Mouse (Mus musculus) C2C12 (cell line): ENCODE measurements around the gene Pex14. TPM values are rescaled to one million over a fixed set of nuclear protein-coding genes. Genes with fewer than 3 reads are reported as not detected.

Source experiments
- H3K27me3 ChIP-seq: one replicate; pipeline ENCODE4 v1.6.1; 2011; ENCODE audit not compliant: control insufficient read depth, insufficient read depth, insufficient read length
- H3K36me3 ChIP-seq: one replicate; pipeline ENCODE4 v1.6.1; 2011; ENCODE audit not compliant: control insufficient read depth, insufficient read depth
- H3K4me3 ChIP-seq: one replicate; pipeline ENCODE4 v1.5.1; 2011; ENCODE audit warnings: mild to moderate bottlenecking, control low read depth; ENCODE audit not compliant: poor library complexity, insufficient read depth, severe bottlenecking
- H3K79me2 ChIP-seq: one replicate; pipeline ENCODE4 v1.6.1; 2011; ENCODE audit not compliant: control insufficient read depth, insufficient read depth
- H3K79me3 ChIP-seq: one replicate; pipeline ENCODE4 v1.6.1; 2011; ENCODE audit warnings: low read depth, control low read depth
- H3ac ChIP-seq: one replicate; pipeline ENCODE3; 2011; ENCODE audit warnings: low read depth; ENCODE audit not compliant: control insufficient read depth, insufficient read length
- CEBPB ChIP-seq: IDR thresholded peaks from one replicate; pipeline ENCODE4 v1.6.1; 2011; ENCODE audit warnings: low read depth, mild to moderate bottlenecking, control low read depth, moderate library complexity
- CTCF ChIP-seq: IDR thresholded peaks from one replicate; pipeline ENCODE4 v1.5.1; 2011; ENCODE audit not compliant: control insufficient read depth, insufficient read depth, insufficient read length
- FOSL1 ChIP-seq: IDR thresholded peaks from one replicate; pipeline ENCODE4 v1.8.0; 2011; ENCODE audit warnings: mild to moderate bottlenecking, low read length; ENCODE audit not compliant: poor library complexity, insufficient read depth, severe bottlenecking
- MAX ChIP-seq: IDR thresholded peaks from one replicate; pipeline ENCODE4 v1.6.1; 2011; ENCODE audit warnings: mild to moderate bottlenecking, control low read depth
- MYOD1 ChIP-seq: IDR thresholded peaks from one replicate; pipeline ENCODE4 v1.6.1; 2011; ENCODE audit warnings: low read depth; ENCODE audit not compliant: control insufficient read depth, insufficient read length
- MYOG ChIP-seq: IDR thresholded peaks from one replicate; pipeline ENCODE4 v1.6.1; 2011; ENCODE audit not compliant: control insufficient read depth, insufficient read length; ENCODE audit errors: extremely low read depth
- USF1 ChIP-seq: IDR thresholded peaks from one replicate; pipeline ENCODE4 v1.6.1; 2011; ENCODE audit warnings: low read depth, mild to moderate bottlenecking, control low read depth, moderate library complexity
- polyA plus RNA-seq: library from polyadenylated mRNA; unstranded; fragments of >200 nt; fragmentation: generic; extraction: Trizol; gene quantifications from one replicate; pipeline ENCODE4 v1.2.1, GENCODE M21; 2012; ENCODE audit warnings: missing spikeins

Pex14 gene
- polyA plus RNA-seq, 1 experiment: 40.3 TPM

DNA sequence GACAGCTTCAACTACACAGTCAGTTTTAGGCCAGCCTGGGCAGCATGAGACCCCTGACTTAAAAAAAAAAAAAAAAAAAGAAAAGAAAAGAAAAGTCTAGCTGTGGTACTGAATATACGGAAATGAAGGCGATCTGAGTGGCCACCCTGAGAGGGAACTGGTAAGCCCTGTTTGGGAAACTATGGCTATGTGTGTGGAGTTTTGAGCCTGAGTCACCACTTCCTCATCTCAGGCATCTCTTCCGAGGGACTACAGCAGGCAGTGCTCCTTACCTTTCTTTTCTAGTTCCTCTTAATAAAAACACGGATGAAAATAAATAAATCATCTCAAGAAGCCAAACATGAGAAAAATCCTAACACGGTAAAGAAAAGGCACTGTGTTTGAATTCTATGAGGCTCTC, 98.2 kb downstream of the Pex14 start:
- Histone ChIP-seq H3K79me3 (peaks cover 2% of the 10 kb centered on the region), H3K36me3 (peaks cover 4% of the 10 kb centered on the region), H3K79me2 (no peaks in the 10 kb centered on the region), H3K4me3 (no peak overlapping the region), H3ac (no peak overlapping the region), H3K27me3 (no peaks in the 10 kb centered on the region)
- TF ChIP-seq FOSL1 (no peak), MYOD1 (no peak), CEBPB (no peak), MAX (no peak), USF1 (no peak), CTCF (no peak), MYOG (no peak)

GRCm38 (mm10) chr4:149000746-149001145, 98.9 kb downstream of the Pex14 start:
- no peak overlapping the region for H3K4me3 ChIP-seq
- H3ac ChIP-seq: no peak overlapping the region
- H3K79me2 ChIP-seq: no peaks in the 10 kb centered on the region
- no peak for TF ChIP-seq USF1
- no peak for TF ChIP-seq MAX
- TF ChIP-seq CTCF: no peak
- TF ChIP-seq MYOG: no peak
- no peak for TF ChIP-seq CEBPB
- no peak for TF ChIP-seq MYOD1
- TF ChIP-seq FOSL1: no peak
- peaks cover 2% of the 10 kb centered on the region for H3K79me3 ChIP-seq
- peaks cover 4% of the 10 kb centered on the region for H3K36me3 ChIP-seq
- no peaks in the 10 kb centered on the region for H3K27me3 ChIP-seq

DNA sequence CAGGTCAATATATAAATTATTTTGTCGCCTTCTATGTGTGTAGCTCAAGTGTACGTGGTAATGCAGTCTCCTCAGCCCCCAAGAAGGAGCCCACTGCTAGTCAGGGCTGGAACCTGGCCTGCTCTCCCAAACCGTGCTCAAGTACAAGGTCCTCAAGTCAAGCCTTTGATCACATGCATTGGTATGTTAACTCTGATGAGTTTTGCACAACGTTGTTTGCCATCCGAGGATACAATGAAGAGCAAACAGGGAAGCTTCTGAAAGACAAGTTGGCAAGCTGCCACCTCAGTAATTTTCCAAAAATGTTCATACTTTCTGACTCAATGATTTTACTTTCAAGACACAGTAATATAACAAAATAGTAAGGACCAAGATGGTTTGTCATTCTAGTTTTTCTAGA, 105.7 kb downstream of the Pex14 start:
- Histone ChIP-seq H3K79me3 (no peaks in the 10 kb centered on the region), H3K36me3 (no peaks in the 10 kb centered on the region), H3K27me3 (no peaks in the 10 kb centered on the region), H3K4me3 (no peak overlapping the region), H3ac (no peak overlapping the region), H3K79me2 (no peaks in the 10 kb centered on the region)
- TF ChIP-seq CTCF (no peak), CEBPB (no peak), MYOD1 (no peak), MYOG (no peak), MAX (no peak), USF1 (no peak), FOSL1 (no peak)

- Histone ChIP-seq H3K79me3 (no peaks in the 10 kb centered on the region), H3K27me3 (no peaks in the 10 kb centered on the region), H3K79me2 (no peaks in the 10 kb centered on the region), H3ac (no peak overlapping the region), H3K4me3 (no peak overlapping the region), H3K36me3 (no peaks in the 10 kb centered on the region)
- no peak for TF ChIP-seq MYOG
- TF ChIP-seq CTCF: no peak
- no peak for TF ChIP-seq USF1
- TF ChIP-seq MAX: no peak
- no peak for TF ChIP-seq CEBPB
- no peak for TF ChIP-seq FOSL1
- no peak for TF ChIP-seq MYOD1
These were observed 109.6 kb downstream of the Pex14 start for GRCm38 (mm10) chr4:148990038-148990437.

DNA sequence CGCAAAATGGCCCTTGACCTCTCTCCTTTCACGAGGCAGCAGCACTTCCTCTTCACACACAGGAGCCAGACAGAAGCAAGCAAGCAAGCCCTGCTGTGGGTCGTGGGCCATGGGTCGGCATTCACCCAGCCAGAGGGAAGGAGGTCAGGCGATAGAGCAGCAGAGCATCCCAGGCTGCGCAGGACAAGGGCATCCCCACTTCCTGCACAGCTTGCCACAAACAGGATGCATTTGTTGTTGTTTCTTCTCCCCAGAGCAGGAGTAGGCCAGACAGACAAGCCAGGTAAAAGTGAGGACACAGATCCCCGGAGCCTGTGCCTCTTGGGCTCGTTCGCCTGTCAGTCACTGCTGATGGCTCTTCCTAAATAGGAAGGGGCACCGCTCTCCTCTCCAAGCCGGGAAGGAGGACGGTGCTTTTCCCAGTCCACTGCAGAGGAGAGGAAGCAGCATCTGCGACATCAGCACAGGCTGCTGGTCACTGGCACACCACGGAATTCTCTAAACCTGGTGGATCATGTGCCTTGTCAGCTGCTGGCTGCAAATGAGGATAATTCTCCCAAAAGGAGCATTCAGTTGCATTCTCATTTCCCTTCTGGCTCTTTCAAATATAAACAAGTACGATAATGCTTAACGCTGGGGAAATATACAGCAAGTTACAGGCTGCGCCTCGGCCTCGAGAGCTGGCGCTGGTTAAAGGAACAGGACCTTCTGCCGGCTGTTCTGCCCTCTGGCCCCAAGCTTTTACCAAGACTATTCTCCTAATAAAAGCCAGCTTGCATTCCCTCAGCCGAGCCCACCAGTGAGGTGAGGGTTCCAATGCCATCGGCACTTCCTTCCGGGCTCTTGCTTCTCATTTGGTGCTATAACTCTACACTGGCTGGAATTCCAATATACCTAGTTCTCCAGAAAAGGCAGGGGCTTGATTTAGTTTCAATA, 113.9 kb downstream of the Pex14 start:
- TF ChIP-seq CTCF: no peak
- no peak for TF ChIP-seq MAX
- no peak for TF ChIP-seq MYOD1
- TF ChIP-seq CEBPB: no peak
- no peak for TF ChIP-seq MYOG
- no peak for TF ChIP-seq USF1
- no peak for TF ChIP-seq FOSL1
- Histone ChIP-seq H3K79me2 (no peaks in the 10 kb centered on the region), H3K27me3 (no peaks in the 10 kb centered on the region), H3K79me3 (no peaks in the 10 kb centered on the region), H3K4me3 (no peak overlapping the region), H3K36me3 (peaks cover 8% of the 10 kb centered on the region), H3ac (no peak overlapping the region)
